Mouse (Mus musculus) midbrain, embryonic 11.5 days (tissue): ENCODE measurements around the gene Glyctk. TPM values are rescaled to one million over a fixed set of nuclear protein-coding genes. Genes with fewer than 3 reads are reported as not detected.

ENCODE experiments used
- ATAC-seq: fragments of 200-750 bp; cut with Nextera tagmentation; 2 replicates; pipeline ENCODE4 v1.8.0; 2017; ENCODE audit warnings: moderate TSS enrichment, moderate library complexity; ENCODE audit not compliant: low FRiP score
- DNase-seq: peaks from one replicate; pipeline ENCODE4 v3.0.0; 2015; ENCODE audit warnings: low spot score; ENCODE audit errors: missing footprints
- H3K27ac ChIP-seq: fragments of 300-500 bp; sonication (generic); 2 replicates; pipeline ENCODE4 v1.5.1; 2014; ENCODE audit warnings: low read depth, low read length
- H3K27me3 ChIP-seq: fragments of 300-500 bp; sonication (generic); 2 replicates; pipeline ENCODE4 v1.6.1; 2014; ENCODE audit warnings: mild to moderate bottlenecking, low read length, moderate library complexity, mixed read lengths; ENCODE audit not compliant: control insufficient read depth, insufficient read depth
- H3K36me3 ChIP-seq: fragments of 300-500 bp; sonication (generic); 2 replicates; pipeline ENCODE4 v1.6.1; 2014; ENCODE audit warnings: mild to moderate bottlenecking, low read length, moderate library complexity, mixed read lengths; ENCODE audit not compliant: control insufficient read depth, insufficient read depth
- H3K4me1 ChIP-seq: fragments of 300-500 bp; sonication (generic); 2 replicates; pipeline ENCODE4 v1.6.1; 2014; ENCODE audit warnings: low read length; ENCODE audit not compliant: control insufficient read depth, insufficient read depth
- H3K4me2 ChIP-seq: fragments of 300-500 bp; sonication (generic); 2 replicates; pipeline ENCODE4 v1.6.1; 2014; ENCODE audit warnings: mild to moderate bottlenecking, moderate library complexity
- H3K4me3 ChIP-seq: fragments of 300-500 bp; sonication (generic); 2 replicates; pipeline ENCODE4 v1.5.1; 2014; ENCODE audit warnings: low read depth, low read length
- H3K9ac ChIP-seq: fragments of 300-500 bp; sonication (generic); 2 replicates; pipeline ENCODE4 v1.6.1; 2014; ENCODE audit warnings: low read length
- H3K9me3 ChIP-seq: fragments of 300-500 bp; sonication (generic); 2 replicates; pipeline ENCODE4 v1.6.1; 2016; ENCODE audit warnings: low read length; ENCODE audit not compliant: control insufficient read depth
- WGBS: fragments of 180-500 bp; shearing (Covaris S2); extraction: QIAGEN DNeasy Blood & Tissue Kit; methylation state at CpG from one replicate; pipeline ENCODE4 v1.1.7; 2014; 5-methylcytosine and 5-hydroxymethylcytosine counted together
- polyA plus RNA-seq: library from polyadenylated mRNA; unstranded; fragments of >200 nt; fragmentation: Nextera tagmentation; extraction: Ambion mirVana; gene quantifications from 2 replicates; pipeline ENCODE4 v1.2.1, GENCODE M21; 2014

Glyctk gene
- polyA plus RNA-seq, 1 experiment from 2014 or later = 5.6 TPM

- no peak for DNase-seq
- WGBS = 86% methylated on average over 2 of the region's 2 CpGs
- Histone ChIP-seq H3K4me1 (peaks cover 23% of the 10 kb centered on the region), H3K36me3 (no peaks in the 10 kb centered on the region), H3K4me3 (no peak overlapping the region), H3K27me3 (no peaks in the 10 kb centered on the region), H3K9ac (no peak overlapping the region), H3K27ac (no peak overlapping the region), H3K4me2 (no peak overlapping the region), H3K9me3 (no peaks in the 10 kb centered on the region)
- ATAC-seq = no peak
Observed at GRCm38 (mm10) chr9:106145582-106145981, 12.4 kb downstream of the Glyctk start.

- Histone ChIP-seq H3K4me3 (no peak overlapping the region), H3K27ac (no peak overlapping the region), H3K9me3 (no peaks in the 10 kb centered on the region), H3K9ac (no peak overlapping the region), H3K27me3 (no peaks in the 10 kb centered on the region), H3K4me2 (no peak overlapping the region), H3K36me3 (no peaks in the 10 kb centered on the region), H3K4me1 (peaks cover 12% of the 10 kb centered on the region)
- DNase-seq (no peak), ATAC-seq (no peak)
- 90% methylated on average over 7 of the region's 7 CpGs for WGBS
Observed at GRCm38 (mm10) chr9:106144176-106144575, 13.8 kb downstream of the Glyctk start.

- Histone ChIP-seq H3K27ac (no peak overlapping the region), H3K9me3 (no peaks in the 10 kb centered on the region), H3K4me1 (peaks cover 2% of the 10 kb centered on the region; the same call in 1 of the 2 replicates), H3K9ac (no peak overlapping the region), H3K4me2 (no peak overlapping the region), H3K4me3 (no peak overlapping the region), H3K36me3 (no peaks in the 10 kb centered on the region), H3K27me3 (no peaks in the 10 kb centered on the region)
- peak; percentile 56 for DNase-seq
- WGBS = 78% methylated on average over 12 of the region's 12 CpGs
- ATAC-seq = no peak
Observed at GRCm38 (mm10) chr9:106141955-106142354, 16.0 kb downstream of the Glyctk start.

GRCm38 (mm10) chr9:106139763-106140162 lies 18.2 kb downstream of the Glyctk start:
- Histone ChIP-seq H3K4me2 (no peak overlapping the region), H3K4me1 (no peaks in the 10 kb centered on the region), H3K27ac (no peak overlapping the region), H3K9me3 (no peaks in the 10 kb centered on the region), H3K9ac (no peak overlapping the region), H3K27me3 (no peaks in the 10 kb centered on the region), H3K36me3 (no peaks in the 10 kb centered on the region), H3K4me3 (no peak overlapping the region)
- peak; percentile 31 for DNase-seq
- WGBS = 83% methylated on average over 10 of the region's 10 CpGs
- no peak for ATAC-seq

- ATAC-seq = no peak
- WGBS = 36% methylated on average over 10 of the region's 10 CpGs
Observed at GRCm38 (mm10) chr9:106137671-106138216, 20.2 kb downstream of the Glyctk start.

GRCm38 (mm10) chr9:106130250-106130649 lies 27.7 kb downstream of the Glyctk start:
- 87% methylated on average over 7 of the region's 7 CpGs for WGBS
- Histone ChIP-seq H3K9ac (no peak overlapping the region), H3K36me3 (no peaks in the 10 kb centered on the region), H3K4me3 (no peak overlapping the region), H3K4me2 (no peak overlapping the region), H3K27me3 (no peaks in the 10 kb centered on the region), H3K27ac (no peak overlapping the region), H3K4me1 (peaks cover 24% of the 10 kb centered on the region), H3K9me3 (no peaks in the 10 kb centered on the region; the same call in 1 of the 2 replicates)
- ATAC-seq = no peak
- no peak for DNase-seq

More at GRCm38 (mm10) chr9:106137671-106138216, 20.2 kb downstream of the Glyctk start:
- Histone ChIP-seq H3K9ac (no peak overlapping the region), H3K9me3 (no peaks in the 10 kb centered on the region), H3K27me3 (no peaks in the 10 kb centered on the region), H3K36me3 (no peaks in the 10 kb centered on the region), H3K27ac (no peak overlapping the region), H3K4me2 (no peak overlapping the region), H3K4me1 (no peaks in the 10 kb centered on the region), H3K4me3 (no peak overlapping the region)
- peak; percentile 76 for DNase-seq

GRCm38 (mm10) chr9:106129072-106129471 lies 28.9 kb downstream of the Glyctk start:
- Histone ChIP-seq H3K27me3 (no peaks in the 10 kb centered on the region), H3K4me1 (peaks cover 24% of the 10 kb centered on the region), H3K9ac (no peak overlapping the region), H3K4me2 (no peak overlapping the region), H3K9me3 (peaks cover 3% of the 10 kb centered on the region; the same call in 1 of the 2 replicates), H3K27ac (no peak overlapping the region), H3K4me3 (no peak overlapping the region), H3K36me3 (no peaks in the 10 kb centered on the region)
- no peak for ATAC-seq
- WGBS = 81% methylated on average over 2 of the region's 2 CpGs
- no peak for DNase-seq

GRCm38 (mm10) chr9:106126786-106127251 lies 31.1 kb downstream of the Glyctk start:
- peak; percentile 95 for ATAC-seq
- H3K9me3 ChIP-seq = peaks cover 3% of the 10 kb centered on the region; the same call in 1 of the 2 replicates
- H3K4me3 ChIP-seq = no peak overlapping the region
- H3K27me3 ChIP-seq = no peaks in the 10 kb centered on the region
- no peaks in the 10 kb centered on the region for H3K36me3 ChIP-seq
- peaks cover 31% of the 10 kb centered on the region for H3K4me1 ChIP-seq
- peak; percentile 97 for DNase-seq
- peak overlapping the region; percentile 40; the same call in 1 of the 2 replicates for H3K9ac ChIP-seq
- H3K4me2 ChIP-seq = no peak overlapping the region
- 0% methylated on average over 2 of the region's 2 CpGs for WGBS
- H3K27ac ChIP-seq = peak overlapping the region; percentile 92

- Histone ChIP-seq H3K9me3 (peaks cover 3% of the 10 kb centered on the region; the same call in 1 of the 2 replicates), H3K4me1 (peaks cover 30% of the 10 kb centered on the region), H3K27me3 (no peaks in the 10 kb centered on the region), H3K36me3 (no peaks in the 10 kb centered on the region), H3K4me2 (no peak overlapping the region), H3K4me3 (no peak overlapping the region), H3K9ac (no peak overlapping the region), H3K27ac (no peak overlapping the region)
- no peak for ATAC-seq
- WGBS = 48% methylated on average over 4 of the region's 4 CpGs
- DNase-seq = no peak
Observed at GRCm38 (mm10) chr9:106123599-106123998, 34.3 kb downstream of the Glyctk start.
